Mouse (Mus musculus) liver, postnatal 0 days (tissue): ENCODE data around the gene Sike1.

Experiments
- CTCF ChIP-seq: sonication (generic); IDR thresholded peaks from 2 replicates; pipeline ENCODE4 v1.5.1; 2016; ENCODE audit warnings: antibody characterized with exemption, low read depth
- EP300 ChIP-seq: IDR thresholded peaks from 2 replicates; pipeline ENCODE4 v1.6.1; 2016; ENCODE audit warnings: antibody characterized with exemption, low read depth, mild to moderate bottlenecking

GRCm38 (mm10) chr3:103040285-103040684 is 44.8 kb downstream of the Sike1 start:
- TF ChIP-seq CTCF (no peak), EP300 (no peak)
